Mouse (Mus musculus): ENCODE measurements at regions not wholly inside any gene's neighbourhood (a gene's known extent, or its start where the extent isn't known, plus 50 kb on each side); places are given as distances from the start of the nearest gene placed in this dataset.

DNA sequence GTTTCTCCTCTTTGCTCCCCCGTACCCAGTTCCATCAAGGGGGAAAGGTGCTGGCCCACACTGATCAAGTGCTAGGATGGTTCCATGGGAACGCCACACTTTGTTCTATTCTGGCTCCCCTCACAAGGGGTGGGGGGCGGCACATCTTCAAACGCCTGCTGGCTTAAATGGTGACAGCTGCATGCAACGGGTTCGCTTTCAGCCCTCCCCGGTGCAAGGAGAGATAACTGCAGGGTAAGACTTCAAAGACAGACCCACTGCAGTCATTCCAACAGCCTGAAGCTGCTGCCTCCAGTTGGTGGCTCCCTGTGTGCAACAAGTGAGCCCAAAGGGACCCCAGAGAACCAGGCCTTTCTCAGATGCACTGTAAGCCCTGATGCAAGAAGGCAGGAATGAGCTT is 173.9 kb upstream of the Lef1 start:
- no peak overlapping the region for H3K27ac ChIP-seq (ENCODE audit: low read depth, low read length)
- no peak for ATAC-seq (ENCODE audit: low FRiP score, low TSS enrichment)
- H3K36me3 ChIP-seq (ENCODE audit: control insufficient read depth, insufficient read depth, low read length): no peaks in the 10 kb centered on the region
- H3K9me3 ChIP-seq (ENCODE audit: control insufficient read depth, low read length): no peaks in the 10 kb centered on the region
- no peak overlapping the region for H3K4me3 ChIP-seq (ENCODE audit: low read length)
- no peak overlapping the region for H3K9ac ChIP-seq (ENCODE audit: low read depth, low read length)
- no peak overlapping the region for H3K4me2 ChIP-seq (replicated peaks; ENCODE audit: low read depth, low read length)
- H3K27me3 ChIP-seq (ENCODE audit: control insufficient read depth, insufficient read depth, low read length): no peaks in the 10 kb centered on the region
- 28% methylated on average over 7 of the region's 7 CpGs for WGBS
- H3K4me1 ChIP-seq (ENCODE audit: control insufficient read depth, insufficient read depth, low read length): no peaks in the 10 kb centered on the region

- H3K4me3 ChIP-seq (ENCODE audit: low read length): no peak overlapping the region
- no peak overlapping the region for H3K9ac ChIP-seq (ENCODE audit: low read depth, low read length)
- H3K27ac ChIP-seq (ENCODE audit: low read depth, low read length): no peak overlapping the region
- 57% methylated on average over 11 of the region's 11 CpGs for WGBS
- H3K36me3 ChIP-seq (ENCODE audit: control insufficient read depth, insufficient read depth, low read length): no peaks in the 10 kb centered on the region
- no peaks in the 10 kb centered on the region for H3K9me3 ChIP-seq (ENCODE audit: control insufficient read depth, low read length)
- no peak for ATAC-seq (ENCODE audit: low FRiP score, low TSS enrichment)
- H3K27me3 ChIP-seq (ENCODE audit: control insufficient read depth, insufficient read depth, low read length): no peaks in the 10 kb centered on the region
- H3K4me1 ChIP-seq (ENCODE audit: control insufficient read depth, insufficient read depth, low read length): no peaks in the 10 kb centered on the region
- no peak overlapping the region for H3K4me2 ChIP-seq (replicated peaks; ENCODE audit: low read depth, low read length)
Observed at GRCm38 (mm10) chr3:130935926-130936315, 174.3 kb upstream of the Lef1 start.

DNA sequence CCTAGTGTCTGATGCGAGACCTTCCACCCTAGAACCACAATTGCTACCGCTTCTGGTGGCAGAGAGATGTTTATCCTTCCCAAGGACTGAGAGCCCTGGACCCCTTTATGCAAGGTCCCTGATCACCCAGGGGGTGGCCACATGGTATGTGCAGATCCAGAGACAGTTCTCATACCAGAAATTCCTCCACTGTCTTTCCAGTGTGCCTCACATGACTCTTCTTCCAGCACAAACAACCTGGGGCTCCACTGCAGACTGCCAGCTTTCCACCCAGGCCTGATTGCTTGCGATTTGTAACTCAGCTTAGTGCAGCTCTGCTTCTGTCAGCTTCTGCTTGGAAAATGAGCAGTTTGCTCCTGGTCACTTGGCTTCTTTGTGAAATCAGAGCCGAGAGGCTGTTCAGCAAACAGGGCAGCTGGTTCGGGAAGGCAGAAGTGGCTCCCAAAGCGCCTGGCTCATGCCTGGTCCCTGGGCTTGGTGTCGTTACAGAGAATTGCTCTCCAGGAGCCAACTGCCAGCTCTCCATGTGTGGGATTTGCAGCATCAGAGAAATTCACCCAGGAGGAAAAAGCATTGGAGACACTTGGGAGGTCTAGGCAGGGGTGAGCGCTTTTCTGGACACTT is 174.9 kb upstream of the Lef1 start:
- Histone ChIP-seq H3K4me2 (replicated peaks; ENCODE audit: low read depth, low read length) (no peak overlapping the region), H3K9ac (ENCODE audit: low read depth, low read length) (no peak overlapping the region)
- ATAC-seq (ENCODE audit: low FRiP score, low TSS enrichment): no peak

GRCm38 (mm10) chr3:130932723-130933122 is 177.5 kb upstream of the Lef1 start:
- H3K4me1 ChIP-seq (ENCODE audit: control insufficient read depth, insufficient read depth, low read length): no peaks in the 10 kb centered on the region
- H3K4me3 ChIP-seq (ENCODE audit: low read length): no peak overlapping the region
- H3K4me2 ChIP-seq (replicated peaks; ENCODE audit: low read depth, low read length): no peak overlapping the region
- no peak overlapping the region for H3K27ac ChIP-seq (ENCODE audit: low read depth, low read length)
- H3K9me3 ChIP-seq (ENCODE audit: control insufficient read depth, low read length): no peaks in the 10 kb centered on the region
- no peaks in the 10 kb centered on the region for H3K36me3 ChIP-seq (ENCODE audit: control insufficient read depth, insufficient read depth, low read length)
- 77% methylated on average over 6 of the region's 6 CpGs for WGBS
- no peak for ATAC-seq (ENCODE audit: low FRiP score, low TSS enrichment)
- no peak overlapping the region for H3K9ac ChIP-seq (ENCODE audit: low read depth, low read length)
- H3K27me3 ChIP-seq (ENCODE audit: control insufficient read depth, insufficient read depth, low read length): no peaks in the 10 kb centered on the region

More for the DNA sequence above, 174.9 kb upstream of the Lef1 start:
- Histone ChIP-seq H3K9me3 (ENCODE audit: control insufficient read depth, low read length) (no peaks in the 10 kb centered on the region), H3K4me3 (ENCODE audit: low read length) (no peak overlapping the region), H3K27ac (ENCODE audit: low read depth, low read length) (no peak overlapping the region), H3K4me1 (ENCODE audit: control insufficient read depth, insufficient read depth, low read length) (no peaks in the 10 kb centered on the region), H3K36me3 (ENCODE audit: control insufficient read depth, insufficient read depth, low read length) (no peaks in the 10 kb centered on the region), H3K27me3 (ENCODE audit: control insufficient read depth, insufficient read depth, low read length) (no peaks in the 10 kb centered on the region)
- WGBS: 42% methylated on average over 8 of the region's 8 CpGs

- H3K9ac ChIP-seq (ENCODE audit: low read depth, low read length): no peak overlapping the region
- no peaks in the 10 kb centered on the region for H3K27me3 ChIP-seq (ENCODE audit: control insufficient read depth, insufficient read depth, low read length)
- H3K36me3 ChIP-seq (ENCODE audit: control insufficient read depth, insufficient read depth, low read length): no peaks in the 10 kb centered on the region
- H3K4me2 ChIP-seq (replicated peaks; ENCODE audit: low read depth, low read length): no peak overlapping the region
- no peaks in the 10 kb centered on the region for H3K9me3 ChIP-seq (ENCODE audit: control insufficient read depth, low read length)
- 90% methylated on average over 5 of the region's 5 CpGs for WGBS
- no peak for ATAC-seq (ENCODE audit: low FRiP score, low TSS enrichment)
- H3K4me3 ChIP-seq (ENCODE audit: low read length): no peak overlapping the region
- no peaks in the 10 kb centered on the region for H3K4me1 ChIP-seq (ENCODE audit: control insufficient read depth, insufficient read depth, low read length)
- H3K27ac ChIP-seq (ENCODE audit: low read depth, low read length): no peak overlapping the region
Observed at GRCm38 (mm10) chr3:130932226-130932625, 178.0 kb upstream of the Lef1 start.

DNA sequence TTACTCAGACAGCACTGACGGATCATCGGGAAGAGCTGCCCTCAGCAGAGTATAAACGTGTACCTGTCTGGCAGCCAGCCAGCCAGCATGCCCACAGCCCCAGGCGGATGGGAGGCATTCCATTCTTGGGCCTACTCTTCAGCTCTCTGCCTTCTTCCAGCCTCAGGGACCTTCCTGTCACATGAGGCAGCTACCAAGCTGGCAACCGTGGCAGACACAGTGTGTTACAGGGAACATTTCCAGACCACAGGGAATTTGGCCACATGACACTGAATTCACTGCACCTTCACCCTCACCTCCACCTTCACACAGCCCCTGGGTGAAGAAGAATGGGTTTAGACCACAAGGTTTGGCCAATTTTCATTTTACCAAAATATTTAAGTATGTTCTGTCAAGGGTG is 185.3 kb upstream of the Lef1 start:
- no peaks in the 10 kb centered on the region for H3K9me3 ChIP-seq (ENCODE audit: control insufficient read depth, low read length)
- no peak overlapping the region for H3K27ac ChIP-seq (ENCODE audit: low read depth, low read length)
- H3K4me1 ChIP-seq (ENCODE audit: control insufficient read depth, insufficient read depth, low read length): peaks cover 8% of the 10 kb centered on the region
- no peak overlapping the region for H3K9ac ChIP-seq (ENCODE audit: low read depth, low read length)
- ATAC-seq (ENCODE audit: low FRiP score, low TSS enrichment): no peak
- 61% methylated on average over 5 of the region's 5 CpGs for WGBS
- no peak overlapping the region for H3K4me3 ChIP-seq (ENCODE audit: low read length)
- no peaks in the 10 kb centered on the region for H3K36me3 ChIP-seq (ENCODE audit: control insufficient read depth, insufficient read depth, low read length)
- H3K27me3 ChIP-seq (ENCODE audit: control insufficient read depth, insufficient read depth, low read length): 0 out of 2 replicates have a peak, but pooled peaks cover 4% of the 10 kb centered on the region
- H3K4me2 ChIP-seq (replicated peaks; ENCODE audit: low read depth, low read length): no peak overlapping the region

- Histone ChIP-seq H3K4me2 (replicated peaks; ENCODE audit: low read depth, low read length) (peak overlapping the region; percentile 38), H3K27me3 (ENCODE audit: control insufficient read depth, insufficient read depth, low read length) (0 out of 2 replicates have a peak, but pooled peaks cover 4% of the 10 kb centered on the region), H3K4me1 (ENCODE audit: control insufficient read depth, insufficient read depth, low read length) (peaks cover 8% of the 10 kb centered on the region), H3K36me3 (ENCODE audit: control insufficient read depth, insufficient read depth, low read length) (no peaks in the 10 kb centered on the region), H3K4me3 (ENCODE audit: low read length) (peak overlapping the region; percentile 14; the same call in 1 of the 2 replicates), H3K27ac (ENCODE audit: low read depth, low read length) (no peak overlapping the region), H3K9ac (ENCODE audit: low read depth, low read length) (peak overlapping the region; percentile 28; the same call in 1 of the 2 replicates), H3K9me3 (ENCODE audit: control insufficient read depth, low read length) (no peaks in the 10 kb centered on the region)
- 46% methylated on average over 8 of the region's 8 CpGs for whole genome bisulfite sequencing
- no peak for ATAC-seq (ENCODE audit: low FRiP score, low TSS enrichment)
Observed at GRCm38 (mm10) chr3:130923615-130923958, 186.7 kb upstream of the Lef1 start.

DNA sequence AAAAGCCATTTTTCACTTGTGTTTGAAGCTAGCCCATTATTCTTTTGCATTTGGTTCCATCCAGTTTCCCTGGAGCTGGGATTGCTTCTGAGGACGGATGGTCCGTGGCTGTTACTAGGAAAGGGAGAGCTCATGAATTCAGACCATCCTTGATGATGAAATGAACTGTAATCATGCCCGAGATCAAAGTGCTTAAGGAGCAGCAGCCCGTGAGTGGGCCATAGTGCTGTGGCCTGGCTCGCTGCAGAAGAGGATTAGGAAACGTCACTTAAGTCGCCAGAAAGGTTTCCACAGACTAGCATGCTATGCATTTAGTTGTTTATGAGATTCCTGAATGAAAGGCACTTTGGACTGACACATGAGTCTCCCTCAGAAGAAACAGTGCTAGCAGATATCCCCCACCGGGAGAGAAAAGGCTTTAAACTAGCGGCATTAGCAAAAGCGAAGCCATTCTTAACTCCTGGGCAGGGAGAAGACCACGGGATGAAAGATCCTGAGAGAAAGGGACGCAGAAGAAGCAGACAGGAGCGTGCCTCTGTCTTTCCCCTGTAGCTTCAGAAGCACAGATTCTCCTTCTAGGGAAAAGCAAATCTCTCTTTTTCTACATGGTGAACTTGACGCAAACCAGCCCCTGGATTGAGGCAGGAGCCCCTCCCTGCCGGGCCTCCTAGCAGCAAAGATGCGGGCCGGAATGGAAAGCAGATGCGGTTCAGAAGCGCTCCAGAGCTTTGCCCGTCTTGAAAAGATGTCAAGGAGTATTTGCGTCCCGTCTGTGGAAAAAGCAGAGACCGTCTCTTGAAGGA is 187.3 kb upstream of the Lef1 start:
- Histone ChIP-seq H3K9me3 (ENCODE audit: control insufficient read depth, low read length) (no peaks in the 10 kb centered on the region), H3K27ac (ENCODE audit: low read depth, low read length) (no peak overlapping the region), H3K9ac (ENCODE audit: low read depth, low read length) (no peak overlapping the region), H3K4me3 (ENCODE audit: low read length) (peak overlapping the region; percentile 14; the same call in 1 of the 2 replicates), H3K27me3 (ENCODE audit: control insufficient read depth, insufficient read depth, low read length) (0 out of 2 replicates have a peak, but pooled peaks cover 4% of the 10 kb centered on the region), H3K4me2 (replicated peaks; ENCODE audit: low read depth, low read length) (peak overlapping the region; percentile 38), H3K4me1 (ENCODE audit: control insufficient read depth, insufficient read depth, low read length) (peaks cover 8% of the 10 kb centered on the region), H3K36me3 (ENCODE audit: control insufficient read depth, insufficient read depth, low read length) (no peaks in the 10 kb centered on the region)
- ATAC-seq (ENCODE audit: low FRiP score, low TSS enrichment): no peak
- WGBS: 30% methylated on average over 23 of the region's 23 CpGs

- Histone ChIP-seq H3K9ac (ENCODE audit: low read depth, low read length) (no peak overlapping the region), H3K4me3 (ENCODE audit: low read length) (no peak overlapping the region), H3K4me2 (replicated peaks; ENCODE audit: low read depth, low read length) (no peak overlapping the region), H3K36me3 (ENCODE audit: control insufficient read depth, insufficient read depth, low read length) (no peaks in the 10 kb centered on the region), H3K4me1 (ENCODE audit: control insufficient read depth, insufficient read depth, low read length) (peaks cover 8% of the 10 kb centered on the region), H3K27ac (ENCODE audit: low read depth, low read length) (no peak overlapping the region), H3K9me3 (ENCODE audit: control insufficient read depth, low read length) (no peaks in the 10 kb centered on the region), H3K27me3 (ENCODE audit: control insufficient read depth, insufficient read depth, low read length) (0 out of 2 replicates have a peak, but pooled peaks cover 4% of the 10 kb centered on the region)
- no peak for ATAC-seq (ENCODE audit: low FRiP score, low TSS enrichment)
- WGBS: 95% methylated on average over 9 of the region's 9 CpGs
Observed at GRCm38 (mm10) chr3:130921621-130922245, 188.5 kb upstream of the Lef1 start.

Data from kidney, embryonic 14.5 days (tissue).